Mouse (Mus musculus) small intestine, adult 2 months (tissue): ENCODE results near the gene Pgm2l1.

Experiments used
- CTCF ChIP-seq: fragments of 200-500 bp; IDR thresholded peaks from 2 replicates; pipeline ENCODE4 v1.5.1; 2012; ENCODE audit warnings: low read depth, mild to moderate bottlenecking, control low read depth, inconsistent platforms, low read length, moderate library complexity, mixed read lengths; ENCODE audit not compliant: insufficient replicate concordance, insufficient read length; ENCODE audit errors: extremely low read depth
- POLR2A ChIP-seq: fragments of 200-500 bp; IDR thresholded peaks from 2 replicates; pipeline ENCODE4 v1.6.1; 2012; ENCODE audit warnings: low read depth, mild to moderate bottlenecking, control low read depth, inconsistent platforms, low read length, moderate library complexity

- TF ChIP-seq CTCF (no peak), POLR2A (no peak)
Observed at GRCm38 (mm10) chr7:100178891-100179233, 48.3 kb upstream of the Pgm2l1 start.
